Mouse (Mus musculus) limb, embryonic 11.5 days (tissue): ENCODE data around the gene Acvrl1. TPM values are rescaled to one million over a fixed set of nuclear protein-coding genes. Genes with fewer than 3 reads are reported as not detected.
"Not testable (repeated sequence)": the region's sequence is repeated elsewhere in the genome, so short reads cannot be mapped to it uniquely, and the experiment has no call there.

Experiments used
- ATAC-seq: fragments of 200-750 bp; cut with Nextera tagmentation; 2 replicates; pipeline ENCODE4 v1.8.0; 2017; ENCODE audit warnings: low read depth; ENCODE audit not compliant: insufficient number of reproducible peaks, low FRiP score, low TSS enrichment
- DNase-seq: peaks from one replicate; pipeline ENCODE4 v3.0.0-alpha.2; 2015; ENCODE audit warnings: low spot score
- H3K27ac ChIP-seq: fragments of 300-500 bp; sonication (generic); replicated peaks from 2 replicates; pipeline ENCODE4 v1.5.1; 2014; ENCODE audit warnings: low read depth, mild to moderate bottlenecking, low read length
- H3K27me3 ChIP-seq: fragments of 300-500 bp; sonication (generic); 2 replicates; pipeline ENCODE4 v1.6.1; 2014; ENCODE audit warnings: mild to moderate bottlenecking, low read length, mixed read lengths; ENCODE audit not compliant: control insufficient read depth, insufficient read depth
- H3K36me3 ChIP-seq: fragments of 300-500 bp; sonication (generic); 2 replicates; pipeline ENCODE4 v1.6.1; 2014; ENCODE audit warnings: mild to moderate bottlenecking, low read length, moderate library complexity, mixed read lengths; ENCODE audit not compliant: control insufficient read depth, insufficient read depth
- H3K4me1 ChIP-seq: fragments of 300-500 bp; sonication (generic); 2 replicates; pipeline ENCODE4 v1.6.1; 2014; ENCODE audit warnings: low read length, mixed read lengths; ENCODE audit not compliant: control insufficient read depth, insufficient read depth
- H3K4me2 ChIP-seq: fragments of 300-500 bp; sonication (generic); 2 replicates; pipeline ENCODE4 v1.6.1; 2014; ENCODE audit warnings: low read depth, mild to moderate bottlenecking, moderate library complexity; ENCODE audit not compliant: severe bottlenecking
- H3K4me3 ChIP-seq: fragments of 300-500 bp; sonication (generic); 2 replicates; pipeline ENCODE4 v1.5.1; 2014; ENCODE audit warnings: low read depth, low read length
- H3K9ac ChIP-seq: fragments of 300-500 bp; sonication (generic); 2 replicates; pipeline ENCODE4 v1.6.1; 2014; ENCODE audit warnings: mild to moderate bottlenecking, low read length
- H3K9me3 ChIP-seq: fragments of 300-500 bp; sonication (generic); 2 replicates; pipeline ENCODE4 v1.6.1; 2016; ENCODE audit warnings: low read length; ENCODE audit not compliant: control insufficient read depth
- WGBS: fragments of 180-500 bp; shearing (Covaris S2); extraction: QIAGEN DNeasy Blood & Tissue Kit; methylation state at CpG from one replicate; pipeline ENCODE4 v1.1.7; 2014; 5-methylcytosine and 5-hydroxymethylcytosine counted together
- polyA plus RNA-seq: library from polyadenylated mRNA; unstranded; fragments of >200 nt; fragmentation: Nextera tagmentation; extraction: Ambion mirVana; gene quantifications from 2 replicates; pipeline ENCODE4 v1.2.1, GENCODE M21; 2014

The Acvrl1 gene
- polyA plus RNA-seq, 1 experiment from 2014 or later, result 5.0 TPM

GRCm38 (mm10) chr15:101100996-101101395, 27.3 kb upstream of the Acvrl1 start:
- H3K27ac ChIP-seq, result no peak overlapping the region
- 88% methylated on average over 3 of the region's 3 CpGs for WGBS
- H3K9me3 ChIP-seq, result no peaks in the 10 kb centered on the region
- H3K4me3 ChIP-seq, result no peak overlapping the region
- no peaks in the 10 kb centered on the region for H3K27me3 ChIP-seq
- H3K4me2 ChIP-seq, result no peak overlapping the region
- no peaks in the 10 kb centered on the region for H3K36me3 ChIP-seq
- H3K9ac ChIP-seq, result no peak overlapping the region
- no peak for DNase-seq
- peaks cover 18% of the 10 kb centered on the region for H3K4me1 ChIP-seq
- no peak for ATAC-seq

GRCm38 (mm10) chr15:101103605-101104304, 24.6 kb upstream of the Acvrl1 start:
- no peak for DNase-seq
- Histone ChIP-seq H3K36me3 (no peaks in the 10 kb centered on the region), H3K9ac (no peak overlapping the region), H3K4me3 (no peak overlapping the region), H3K4me2 (no peak overlapping the region), H3K9me3 (no peaks in the 10 kb centered on the region), H3K27me3 (no peaks in the 10 kb centered on the region), H3K27ac (no peak overlapping the region), H3K4me1 (peaks cover 2% of the 10 kb centered on the region)
- 48% methylated on average over 9 of the region's 9 CpGs for WGBS
- ATAC-seq, result no peak

GRCm38 (mm10) chr15:101105496-101105994, 22.8 kb upstream of the Acvrl1 start:
- H3K27ac ChIP-seq, result no peak overlapping the region
- no peaks in the 10 kb centered on the region for H3K36me3 ChIP-seq
- peak; percentile 52; the same call in 1 of the 2 replicates for ATAC-seq
- no peak overlapping the region for H3K4me3 ChIP-seq
- no peak overlapping the region for H3K9ac ChIP-seq
- WGBS, result 16% methylated on average over 12 of the region's 12 CpGs
- H3K4me1 ChIP-seq, result no peaks in the 10 kb centered on the region
- no peaks in the 10 kb centered on the region for H3K9me3 ChIP-seq
- peak; percentile 91 for DNase-seq
- H3K27me3 ChIP-seq, result no peaks in the 10 kb centered on the region
- H3K4me2 ChIP-seq, result no peak overlapping the region

- Histone ChIP-seq H3K4me3 (no peak overlapping the region), H3K27ac (no peak overlapping the region), H3K27me3 (no peaks in the 10 kb centered on the region), H3K4me2 (no peak overlapping the region), H3K36me3 (no peaks in the 10 kb centered on the region), H3K9me3 (no peaks in the 10 kb centered on the region), H3K9ac (no peak overlapping the region), H3K4me1 (no peaks in the 10 kb centered on the region)
- WGBS, result 90% methylated on average over 10 of the region's 10 CpGs
- ATAC-seq, result no peak
- DNase-seq, result no peak
These were observed 22.3 kb upstream of the Acvrl1 start for GRCm38 (mm10) chr15:101106011-101106410.

GRCm38 (mm10) chr15:101107906-101108671, 20.2 kb upstream of the Acvrl1 start:
- no peak overlapping the region for H3K9ac ChIP-seq
- H3K4me1 ChIP-seq, result no peaks in the 10 kb centered on the region
- H3K4me3 ChIP-seq, result no peak overlapping the region
- ATAC-seq, result no peak
- no peak for DNase-seq
- WGBS, result 86% methylated on average over 5 of the region's 5 CpGs
- H3K27me3 ChIP-seq, result no peaks in the 10 kb centered on the region
- H3K36me3 ChIP-seq, result no peaks in the 10 kb centered on the region
- H3K27ac ChIP-seq, result no peak overlapping the region
- no peak overlapping the region for H3K4me2 ChIP-seq
- no peaks in the 10 kb centered on the region for H3K9me3 ChIP-seq

- Histone ChIP-seq H3K27ac (no peak overlapping the region), H3K4me1 (no peaks in the 10 kb centered on the region), H3K9me3 (no peaks in the 10 kb centered on the region), H3K4me3 (no peak overlapping the region), H3K9ac (no peak overlapping the region), H3K36me3 (no peaks in the 10 kb centered on the region), H3K4me2 (no peak overlapping the region), H3K27me3 (no peaks in the 10 kb centered on the region)
- WGBS, result 68% methylated on average over 8 of the region's 8 CpGs
- DNase-seq, result no peak
- ATAC-seq, result no peak
These were observed 15.1 kb upstream of the Acvrl1 start for GRCm38 (mm10) chr15:101113176-101113575.

- DNase-seq, ATAC-seq, H3K27ac ChIP-seq, H3K4me3 ChIP-seq, H3K9me3 ChIP-seq, H3K9ac ChIP-seq, H3K36me3 ChIP-seq, H3K4me1 ChIP-seq, H3K4me2 ChIP-seq, H3K27me3 ChIP-seq: not testable (repeated sequence)
- 85% methylated on average over 2 of the region's 2 CpGs for WGBS
These were observed 14.5 kb upstream of the Acvrl1 start for GRCm38 (mm10) chr15:101113778-101114177.

- WGBS, result 77% methylated on average over 5 of the region's 5 CpGs
- no peaks in the 10 kb centered on the region for H3K36me3 ChIP-seq
These were observed 12.7 kb upstream of the Acvrl1 start, which contains the start of gene Ankrd33 for GRCm38 (mm10) chr15:101115511-101116110. Gene Ankrd33 (plus strand): TSS chr15:101115755.

More at GRCm38 (mm10) chr15:101115511-101116110, 12.7 kb upstream of the Acvrl1 start, which contains the start of gene Ankrd33:
- no peaks in the 10 kb centered on the region for H3K4me1 ChIP-seq
- H3K27me3 ChIP-seq, result no peaks in the 10 kb centered on the region
- ATAC-seq, result no peak
- H3K4me3 ChIP-seq, result no peak within 1 kb of the TSS
- no peak within 1 kb of the TSS for H3K27ac ChIP-seq
- H3K9ac ChIP-seq, result no peak within 1 kb of the TSS
- DNase-seq, result no peak
- no peaks in the 10 kb centered on the region for H3K9me3 ChIP-seq
- H3K4me2 ChIP-seq, result no peak within 1 kb of the TSS
